Mouse (Mus musculus) bone marrow macrophage, adult 2 months (primary cell): Measurements from ENCODE around the gene Cerk.

Experiments
- CTCF ChIP-seq: IDR thresholded peaks from 2 replicates; pipeline ENCODE4 v1.5.1; 2012; ENCODE audit warnings: low read depth, mild to moderate bottlenecking, low read length, moderate library complexity
- POLR2A ChIP-seq: IDR thresholded peaks from 2 replicates; pipeline ENCODE4 v1.6.1; 2012; ENCODE audit warnings: mild to moderate bottlenecking, low read depth, low read length, borderline replicate concordance

- TF ChIP-seq CTCF (peak; percentile 35; the same call in 1 of the 2 replicates), POLR2A (no peak; the same call in 1 of the 2 replicates)
Observed at GRCm38 (mm10) chr15:86185689-86186569, at the start of gene Cerk.
